ENCODE assay signal across 9 mouse cellular contexts in genomic region chr8:110010868-110011267, GRCm38 (mm10). TPM values are rescaled to one million over a fixed set of nuclear protein-coding genes. Genes with fewer than 3 reads are reported as not detected.
A peak's percentile ranks its signal among the peaks of the same experiment; 100 is the strongest.
DNase-seq lines count a peak whose midpoint lies in the region; TF ChIP-seq lines count a peak whose summit lies in the region.
"Had no signal": no experiment of that assay in that cellular context is flagged by ENCODE, and none has a peak within 500 bp of the region (broad histone marks: within the 10 kb centered on the region; RNA-seq: fewer than 3 reads in every experiment).

No protein-coding gene starts in this region.

- intact Hi-C loops in heart, postnatal 25 days (cut with DNase I) = loop anchor here (1.0 kb wide), 1 partner anchor 60 kb away; no protein-coding TSS in a partner anchor
- intact Hi-C loops in heart, postnatal 14 days (cut with DNase I) = loop anchor here (1.0 kb wide), 1 partner anchor 60 kb away; no protein-coding TSS in a partner anchor

- H3K4me1 ChIP-seq in testis, adult 2 months (ENCODE audit: control insufficient read depth, insufficient read depth, low read length) = peaks cover 22% of the 10 kb centered on the region

- TF ChIP-seq POLR2A in testis, adult 2 months (IDR thresholded peaks at IDR 0.05; ENCODE audit: control insufficient read depth, low read depth, low read length) = no peak

- no peaks in the 10 kb centered on the region for H3K27me3 ChIP-seq in testis, adult 2 months (ENCODE audit: control insufficient read depth, insufficient read depth, low read length)

- H3K36me3 ChIP-seq in testis, adult 2 months (ENCODE audit: control insufficient read depth, insufficient read depth, low read length) = no peaks in the 10 kb centered on the region

- DNase-seq in heart, adult 8-10 months (ENCODE audit: low spot score) = peak; percentile 21
- DNase-seq in heart, postnatal 25 days (ENCODE audit: low spot score) = no peak
- no peak for DNase-seq in testis, postnatal 14 days (ENCODE audit: low spot score)
- peak; percentile 26 for DNase-seq in c-Kit-positive CD71-negative TER-119-negative erythroid progenitor cells, embryonic 14.5 days (ENCODE audit: low read depth)
- DNase-seq in heart, postnatal 14 days = peak; percentile 43 to 60
- DNase-seq in lung, postnatal 14 days = peak; percentile 62
- DNase-seq in urinary bladder, postnatal 36 days (ENCODE audit: low spot score in 2 of 2) = peak; percentile 18 to 35

- no peak overlapping the region for H3K27ac ChIP-seq in testis, adult 2 months (ENCODE audit: control insufficient read depth, insufficient read depth, low read depth, low read length)

- H3K4me3 ChIP-seq in testis, adult 2 months (ENCODE audit: control insufficient read depth, low read depth, low read length) = no peak overlapping the region

- TF ChIP-seq CTCF in testis, adult 2 months (IDR thresholded peaks at IDR 0.05; ENCODE audit: control insufficient read depth, insufficient read depth, insufficient replicate concordance, low read depth, low read length) = peak; percentile 48; the same call in 1 of the 2 replicates

RNA-seq across cellular contexts. Expression of gene Tat, which starts 20.6 kb away (rescaled TPM):
- total RNA-seq in heart, adult 8-10 months (2022) = 1 to 10 TPM in 1 of 4 experiments, under 1 TPM in 3; 0.14 to 2.0 (median 0.41) TPM
- total RNA-seq in heart, postnatal 25 days (2021) = under 1 TPM; 0.78 to 0.83 TPM
- polyA plus RNA-seq in testis, adult 2 months (2012; rRNA removed) = 0.05 TPM in 1 of 2 replicates, not detected in the other
- total RNA-seq in heart, postnatal 14 days (2021) = 1 to 10 TPM; 1.3 to 1.6 TPM
- total RNA-seq: layer of hippocampus, postnatal 14 days had no signal

RNA-seq across cellular contexts. Expression of gene Chst4, which starts 28.7 kb away (rescaled TPM):
- 1 to 10 TPM; 2.2 to 7.2 (median 3.2) TPM for total RNA-seq in heart, adult 8-10 months (2022)
- 1 to 10 TPM; 3.6 to 5.8 TPM for total RNA-seq in heart, postnatal 25 days (2021)
- polyA plus RNA-seq in testis, adult 2 months (2012; rRNA removed) = 0.06 and 0.14 TPM in 2 replicates
- total RNA-seq in heart, postnatal 14 days (2021) = 1 to 10 TPM; 4.4 to 5.4 TPM
- total RNA-seq: layer of hippocampus, postnatal 14 days had no signal

RNA-seq across cellular contexts. Expression of gene Marveld3, which starts 48.9 kb away (rescaled TPM):
- under 1 TPM in 2 of 4 experiments, not detected in 2; 0.17 to 0.53 TPM for total RNA-seq in heart, adult 8-10 months (2022)
- under 1 TPM in 1 of 2 experiments, not detected in 1; 0.20 TPM for total RNA-seq in heart, postnatal 25 days (2021)
- polyA plus RNA-seq in testis, adult 2 months (2012; rRNA removed) = 0.80 and 1.3 TPM in 2 replicates
- total RNA-seq in heart, postnatal 14 days (2021) = under 1 TPM; 0.29 to 0.31 TPM

Comparison
In these comparisons a context has a peak if more than half of its experiments do, and no peak if none do; other contexts are left out.
1. DNase-seq: peak in heart, adult 8-10 months (single experiment), c-Kit-positive CD71-negative TER-119-negative erythroid progenitor cells, embryonic 14.5 days (single experiment), heart, postnatal 14 days (2 of 2), lung, postnatal 14 days (single experiment) and urinary bladder, postnatal 36 days (2 of 2); none in heart, postnatal 25 days (single experiment) and testis, postnatal 14 days (single experiment).